Mouse (Mus musculus) heart, embryonic 10.5 days (tissue): ENCODE results near the gene Chrm3. TPM values are rescaled to one million over a fixed set of nuclear protein-coding genes. Genes with fewer than 3 reads are reported as not detected.

ENCODE experiments used
- DNase-seq: peaks from one replicate; pipeline ENCODE4 v3.0.0-alpha.2; 2017; ENCODE audit warnings: low spot score
- H3K27ac ChIP-seq: fragments of 300-500 bp; sonication (generic); 2 replicates; pipeline ENCODE4 v1.5.1; 2016; ENCODE audit warnings: mild to moderate bottlenecking
- H3K27me3 ChIP-seq: fragments of 300-500 bp; sonication (generic); 2 replicates; pipeline ENCODE4 v1.6.1; 2016; ENCODE audit warnings: mild to moderate bottlenecking; ENCODE audit not compliant: poor library complexity, insufficient read depth, severe bottlenecking
- H3K36me3 ChIP-seq: fragments of 300-500 bp; sonication (generic); 2 replicates; pipeline ENCODE4 v1.6.1; 2016; ENCODE audit warnings: mild to moderate bottlenecking, moderate library complexity
- H3K4me1 ChIP-seq: fragments of 300-500 bp; sonication (generic); 2 replicates; pipeline ENCODE4 v1.6.1; 2016; ENCODE audit warnings: mild to moderate bottlenecking
- H3K4me3 ChIP-seq: fragments of 300-500 bp; sonication (generic); 2 replicates; pipeline ENCODE4 v1.5.1; 2016; ENCODE audit warnings: mild to moderate bottlenecking, moderate library complexity
- H3K9me3 ChIP-seq: fragments of 300-500 bp; sonication (generic); 2 replicates; pipeline ENCODE4 v1.6.1; 2016; ENCODE audit warnings: mild to moderate bottlenecking, moderate library complexity
- WGBS: fragments of 180-500 bp; shearing (Covaris S2); methylation state at CpG from one replicate; pipeline ENCODE4 v1.1.7; 2016; 5-methylcytosine and 5-hydroxymethylcytosine counted together
- polyA plus RNA-seq: library from polyadenylated mRNA; unstranded; fragments of >200 nt; fragmentation: Nextera tagmentation; extraction: Ambion mirVana; gene quantifications from 2 replicates; pipeline ENCODE4 v1.2.1, GENCODE M21; 2016

Gene Chrm3
- polyA plus RNA-seq, 1 experiment from 2014 or later: 0.39 TPM

GRCm38 (mm10) chr13:9929978-9930377, 430.7 kb downstream of the Chrm3 start:
- H3K27me3 ChIP-seq: no peaks in the 10 kb centered on the region
- no peak overlapping the region for H3K27ac ChIP-seq
- WGBS: 72% methylated on average over 2 of the region's 2 CpGs
- no peak for DNase-seq
- no peaks in the 10 kb centered on the region for H3K9me3 ChIP-seq
- H3K36me3 ChIP-seq: no peaks in the 10 kb centered on the region
- no peak overlapping the region for H3K4me3 ChIP-seq
- H3K4me1 ChIP-seq: no peaks in the 10 kb centered on the region

- no peaks in the 10 kb centered on the region for H3K9me3 ChIP-seq
- H3K27me3 ChIP-seq: no peaks in the 10 kb centered on the region
- WGBS: 77% methylated on average over 1 of the region's 1 CpGs
- DNase-seq: no peak
- no peaks in the 10 kb centered on the region for H3K4me1 ChIP-seq
- no peaks in the 10 kb centered on the region for H3K36me3 ChIP-seq
- no peak overlapping the region for H3K4me3 ChIP-seq
- H3K27ac ChIP-seq: no peak overlapping the region
Observed at GRCm38 (mm10) chr13:9921150-9921549, 439.5 kb downstream of the Chrm3 start.

- H3K4me1 ChIP-seq: no peaks in the 10 kb centered on the region
- H3K27ac ChIP-seq: no peak overlapping the region
- DNase-seq: no peak
- H3K27me3 ChIP-seq: no peaks in the 10 kb centered on the region
- H3K4me3 ChIP-seq: no peak overlapping the region
- H3K9me3 ChIP-seq: no peaks in the 10 kb centered on the region
- 85% methylated on average over 4 of the region's 4 CpGs for WGBS
- no peaks in the 10 kb centered on the region for H3K36me3 ChIP-seq
Observed at GRCm38 (mm10) chr13:9912697-9913096, 447.9 kb downstream of the Chrm3 start.

GRCm38 (mm10) chr13:9908707-9909106, 451.9 kb downstream of the Chrm3 start:
- no peak overlapping the region for H3K27ac ChIP-seq
- no peaks in the 10 kb centered on the region for H3K4me1 ChIP-seq
- DNase-seq: no peak
- 58% methylated on average over 2 of the region's 2 CpGs for WGBS
- H3K9me3 ChIP-seq: 0 out of 2 replicates have a peak, but pooled peaks cover 2% of the 10 kb centered on the region
- no peaks in the 10 kb centered on the region for H3K36me3 ChIP-seq
- H3K27me3 ChIP-seq: no peaks in the 10 kb centered on the region
- H3K4me3 ChIP-seq: no peak overlapping the region

GRCm38 (mm10) chr13:9907202-9907601, 453.4 kb downstream of the Chrm3 start:
- no peak overlapping the region for H3K27ac ChIP-seq
- H3K4me3 ChIP-seq: no peak overlapping the region
- WGBS: 74% methylated on average over 3 of the region's 3 CpGs
- 0 out of 2 replicates have a peak, but pooled peaks cover 2% of the 10 kb centered on the region for H3K9me3 ChIP-seq
- H3K36me3 ChIP-seq: no peaks in the 10 kb centered on the region
- no peaks in the 10 kb centered on the region for H3K27me3 ChIP-seq
- DNase-seq: no peak
- H3K4me1 ChIP-seq: no peaks in the 10 kb centered on the region

GRCm38 (mm10) chr13:9904455-9904854, 456.2 kb downstream of the Chrm3 start:
- Histone ChIP-seq H3K4me3 (no peak overlapping the region), H3K36me3 (no peaks in the 10 kb centered on the region), H3K27ac (no peak overlapping the region), H3K4me1 (no peaks in the 10 kb centered on the region), H3K9me3 (0 out of 2 replicates have a peak, but pooled peaks cover 2% of the 10 kb centered on the region), H3K27me3 (no peaks in the 10 kb centered on the region)
- DNase-seq: no peak

- Histone ChIP-seq H3K4me1 (no peaks in the 10 kb centered on the region), H3K27me3 (no peaks in the 10 kb centered on the region), H3K4me3 (no peak overlapping the region), H3K36me3 (no peaks in the 10 kb centered on the region), H3K27ac (no peak overlapping the region), H3K9me3 (0 out of 2 replicates have a peak, but pooled peaks cover 2% of the 10 kb centered on the region)
- WGBS: 83% methylated on average over 5 of the region's 5 CpGs
- no peak for DNase-seq
Observed at GRCm38 (mm10) chr13:9900653-9901385, 459.8 kb downstream of the Chrm3 start.

- no peaks in the 10 kb centered on the region for H3K27me3 ChIP-seq
- 79% methylated on average over 3 of the region's 3 CpGs for WGBS
Observed at GRCm38 (mm10) chr13:9898664-9899369, 461.8 kb downstream of the Chrm3 start.

GRCm38 (mm10) chr13:9897231-9897630, 463.4 kb downstream of the Chrm3 start:
- H3K27ac ChIP-seq: no peak overlapping the region
- peak; percentile 51 for DNase-seq
- no peaks in the 10 kb centered on the region for H3K27me3 ChIP-seq
- no peak overlapping the region for H3K4me3 ChIP-seq
- no peaks in the 10 kb centered on the region for H3K36me3 ChIP-seq
- 51% methylated on average over 1 of the region's 1 CpGs for WGBS
- H3K4me1 ChIP-seq: no peaks in the 10 kb centered on the region
- H3K9me3 ChIP-seq: no peaks in the 10 kb centered on the region

More at GRCm38 (mm10) chr13:9898664-9899369, 461.8 kb downstream of the Chrm3 start:
- no peaks in the 10 kb centered on the region for H3K36me3 ChIP-seq
- no peak overlapping the region for H3K4me3 ChIP-seq
- DNase-seq: peak; percentile 52
- no peak overlapping the region for H3K27ac ChIP-seq
- 0 out of 2 replicates have a peak, but pooled peaks cover 1% of the 10 kb centered on the region for H3K9me3 ChIP-seq
- H3K4me1 ChIP-seq: no peaks in the 10 kb centered on the region

- Histone ChIP-seq H3K9me3 (no peaks in the 10 kb centered on the region), H3K4me1 (no peaks in the 10 kb centered on the region), H3K36me3 (no peaks in the 10 kb centered on the region), H3K27ac (no peak overlapping the region), H3K4me3 (no peak overlapping the region), H3K27me3 (no peaks in the 10 kb centered on the region)
- peak; percentile 3 for DNase-seq
- 85% methylated on average over 11 of the region's 11 CpGs for WGBS
Observed at GRCm38 (mm10) chr13:9895045-9895625, 465.5 kb downstream of the Chrm3 start.

GRCm38 (mm10) chr13:9891088-9891487, 469.6 kb downstream of the Chrm3 start:
- WGBS: 80% methylated on average over 1 of the region's 1 CpGs
- no peak for DNase-seq
- no peaks in the 10 kb centered on the region for H3K4me1 ChIP-seq

GRCm38 (mm10) chr13:9890460-9890859, 470.2 kb downstream of the Chrm3 start:
- no peak overlapping the region for H3K27ac ChIP-seq
- no peaks in the 10 kb centered on the region for H3K4me1 ChIP-seq
- no peak for DNase-seq
- no peak overlapping the region for H3K4me3 ChIP-seq
- 63% methylated on average over 5 of the region's 5 CpGs for whole genome bisulfite sequencing
- no peaks in the 10 kb centered on the region for H3K27me3 ChIP-seq
- H3K36me3 ChIP-seq: no peaks in the 10 kb centered on the region
- H3K9me3 ChIP-seq: no peaks in the 10 kb centered on the region

More at GRCm38 (mm10) chr13:9891088-9891487, 469.6 kb downstream of the Chrm3 start:
- Histone ChIP-seq H3K27ac (no peak overlapping the region), H3K9me3 (no peaks in the 10 kb centered on the region), H3K27me3 (no peaks in the 10 kb centered on the region), H3K36me3 (no peaks in the 10 kb centered on the region), H3K4me3 (no peak overlapping the region)

GRCm38 (mm10) chr13:9889954-9890353, 470.7 kb downstream of the Chrm3 start:
- Histone ChIP-seq H3K4me1 (no peaks in the 10 kb centered on the region), H3K36me3 (no peaks in the 10 kb centered on the region), H3K27ac (no peak overlapping the region), H3K4me3 (no peak overlapping the region), H3K27me3 (no peaks in the 10 kb centered on the region), H3K9me3 (no peaks in the 10 kb centered on the region)
- 64% methylated on average over 1 of the region's 1 CpGs for WGBS
- DNase-seq: no peak
